Mouse (Mus musculus): ENCODE data around the gene Nt5dc3.

GRCm38 (mm10) chr10:86771701-86772100 lies 7.1 kb upstream of the Nt5dc3 start:
- no peak for TF ChIP-seq CTCF (IDR thresholded peaks at IDR 0.05; ENCODE audit: control insufficient read depth, insufficient read depth, insufficient replicate concordance, low read depth, low read length)
- no peak for TF ChIP-seq POLR2A (IDR thresholded peaks at IDR 0.05; ENCODE audit: control insufficient read depth, low read depth, low read length)
